Mouse (Mus musculus): ENCODE measurements around the gene Wwox.

- TF ChIP-seq CTCF (IDR thresholded peaks at IDR 0.05; ENCODE audit: low read depth, low read length) (no peak), POLR2A (IDR thresholded peaks at IDR 0.05; ENCODE audit: insufficient read depth, low read length) (no peak), EP300 (IDR thresholded peaks at IDR 0.05; ENCODE audit: insufficient read depth, low read depth, low read length) (no peak)
These were observed 34.1 kb downstream of the Wwox start for GRCm38 (mm10) chr8:114473546-114473945.

Measured in ES-Bruce4 (cell line).